Mouse (Mus musculus) stomach, embryonic 14.5 days (tissue): ENCODE measurements around the gene Zfp628. TPM values are rescaled to one million over a fixed set of nuclear protein-coding genes. Genes with fewer than 3 reads are reported as not detected.

Experiments
- ATAC-seq: fragments of 200-750 bp; cut with Nextera tagmentation; 2 replicates; pipeline ENCODE4 v1.8.0; 2017; ENCODE audit warnings: low read depth, moderate TSS enrichment; ENCODE audit not compliant: insufficient number of reproducible peaks, insufficient read depth, low FRiP score
- H3K27ac ChIP-seq: fragments of 300-500 bp; sonication (generic); 2 replicates; pipeline ENCODE4 v1.5.1; 2014; ENCODE audit warnings: mild to moderate bottlenecking, low read length, moderate library complexity, mixed read lengths
- H3K27me3 ChIP-seq: fragments of 300-500 bp; sonication (generic); 2 replicates; pipeline ENCODE4 v1.6.1; 2014; ENCODE audit warnings: low read length, control low read depth, mixed read lengths; ENCODE audit not compliant: control insufficient read depth, insufficient read depth
- H3K36me3 ChIP-seq: fragments of 300-500 bp; sonication (generic); 2 replicates; pipeline ENCODE4 v1.6.1; 2014; ENCODE audit warnings: mild to moderate bottlenecking, control low read depth, low read length, moderate library complexity, mixed read lengths; ENCODE audit not compliant: control insufficient read depth, insufficient read depth
- H3K4me1 ChIP-seq: fragments of 300-500 bp; sonication (generic); 2 replicates; pipeline ENCODE4 v1.6.1; 2014; ENCODE audit warnings: low read length, control low read depth, mixed read lengths; ENCODE audit not compliant: control insufficient read depth, insufficient read depth
- H3K4me2 ChIP-seq: fragments of 300-500 bp; sonication (generic); replicated peaks from 2 replicates; pipeline ENCODE4 v1.6.1; 2014; ENCODE audit warnings: low read depth, low read length, control low read depth
- H3K4me3 ChIP-seq: fragments of 300-500 bp; sonication (generic); 2 replicates; pipeline ENCODE4 v1.5.1; 2014; ENCODE audit warnings: low read depth, low read length, control low read depth
- H3K9ac ChIP-seq: fragments of 300-500 bp; sonication (generic); replicated peaks from 2 replicates; pipeline ENCODE4 v1.6.1; 2014; ENCODE audit warnings: low read depth, mild to moderate bottlenecking, control low read depth, low read length, moderate library complexity, mixed read lengths
- H3K9me3 ChIP-seq: fragments of 300-500 bp; sonication (generic); 2 replicates; pipeline ENCODE4 v1.6.1; 2016; ENCODE audit warnings: low read depth, low read length, control low read depth; ENCODE audit not compliant: control insufficient read depth
- WGBS: fragments of 180-500 bp; shearing (Covaris S2); extraction: QIAGEN DNeasy Blood & Tissue Kit; methylation state at CpG from one replicate; pipeline ENCODE4 v1.1.7; 2014; 5-methylcytosine and 5-hydroxymethylcytosine counted together
- polyA plus RNA-seq: library from polyadenylated mRNA; unstranded; fragments of >200 nt; fragmentation: Nextera tagmentation; extraction: Ambion mirVana; gene quantifications from 2 replicates; pipeline ENCODE4 v1.2.1, GENCODE M21; 2014

Gene Zfp628
- polyA plus RNA-seq, 1 experiment from 2014 or later = 4.5 TPM

- no peak for ATAC-seq
- H3K9ac ChIP-seq = no peak overlapping the region
Measured at GRCm38 (mm10) chr7:4920976-4921823, 6.2 kb downstream of the Zfp628 start.

DNA sequence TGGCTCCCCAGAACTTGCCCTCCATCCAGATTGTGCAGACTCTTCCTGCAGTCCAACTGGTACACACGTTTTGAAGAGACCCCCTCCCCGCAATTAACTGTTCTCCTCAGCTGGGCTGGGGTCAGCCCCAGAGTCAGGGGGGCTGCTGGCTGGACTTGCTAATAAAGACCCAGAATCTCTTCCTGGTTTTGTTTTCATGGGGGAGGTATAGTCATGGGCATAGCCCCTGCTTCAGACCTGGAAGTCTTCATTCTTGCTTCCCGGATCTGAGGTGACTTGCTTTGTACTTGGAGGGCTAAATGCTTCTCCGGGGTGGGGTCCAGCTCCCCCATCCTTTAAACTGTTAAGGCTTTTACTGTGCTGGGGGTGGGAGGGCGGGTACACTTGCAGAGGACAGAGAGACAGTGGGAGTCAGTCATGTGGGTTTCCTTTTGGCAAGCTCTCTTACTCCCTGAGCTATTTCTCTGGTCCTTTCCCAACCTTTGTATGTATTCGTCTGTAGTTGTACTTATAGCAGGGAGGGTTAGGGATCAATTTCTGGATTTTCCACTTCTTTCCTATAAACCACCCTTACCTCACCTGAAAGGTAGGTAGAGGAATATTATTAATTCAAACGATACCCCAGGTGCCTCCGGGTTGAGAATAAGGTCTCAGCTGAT, 6.9 kb downstream of the Zfp628 start, which contains the start of gene Nat14:
Gene Nat14 (plus strand): TSS at position 205 of the 659 bp plus-strand sequence.
- Histone ChIP-seq H3K4me2 (peak within 1 kb of the TSS; percentile 66), H3K9ac (no peak within 1 kb of the TSS; the same call in 1 of the 2 replicates), H3K27ac (peak within 1 kb of the TSS; percentile 64), H3K36me3 (peaks cover 28% of the 10 kb centered on the region), H3K4me1 (peaks cover 47% of the 10 kb centered on the region), H3K9me3 (no peaks in the 10 kb centered on the region), H3K27me3 (no peaks in the 10 kb centered on the region), H3K4me3 (peak within 1 kb of the TSS; percentile 25)
- WGBS = 31% methylated on average over 8 of the region's 8 CpGs
- no peak for ATAC-seq

More at GRCm38 (mm10) chr7:4920976-4921823, 6.2 kb downstream of the Zfp628 start:
- 67% methylated on average over 23 of the region's 23 CpGs for WGBS
- no peak overlapping the region for H3K4me3 ChIP-seq
- 0 out of 2 replicates have a peak overlapping the region, but pooled peaks have one; percentile 2 for H3K27ac ChIP-seq
- H3K36me3 ChIP-seq = peaks cover 28% of the 10 kb centered on the region
- H3K9me3 ChIP-seq = no peaks in the 10 kb centered on the region
- H3K4me1 ChIP-seq = peaks cover 45% of the 10 kb centered on the region
- H3K27me3 ChIP-seq = no peaks in the 10 kb centered on the region
- no peak overlapping the region for H3K4me2 ChIP-seq

DNA sequence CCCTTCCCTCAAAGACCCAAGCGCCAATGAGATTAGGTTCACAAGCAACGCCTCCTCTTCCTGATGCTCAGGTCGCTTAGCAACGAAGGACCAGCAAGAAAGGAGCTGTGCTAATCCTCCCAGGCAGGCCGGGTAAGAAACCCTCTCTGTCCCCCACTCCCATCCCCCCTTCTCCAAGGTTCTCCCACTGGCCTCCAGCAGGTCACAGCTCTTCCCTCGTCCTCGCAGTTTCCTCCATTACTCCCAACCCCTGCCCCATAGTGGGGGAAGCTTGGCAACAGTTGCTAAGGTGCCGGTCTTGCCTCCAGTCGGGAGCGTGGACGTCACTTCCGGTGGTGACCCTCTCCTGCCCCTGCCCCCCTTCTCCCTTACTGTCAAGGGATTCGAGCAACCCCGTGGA, 7.5 kb downstream of the Zfp628 start:
- Histone ChIP-seq H3K4me3 (peak overlapping the region; percentile 25), H3K4me1 (peaks cover 47% of the 10 kb centered on the region), H3K27me3 (no peaks in the 10 kb centered on the region), H3K9me3 (no peaks in the 10 kb centered on the region), H3K4me2 (peak overlapping the region; percentile 66), H3K9ac (no peak overlapping the region; the same call in 1 of the 2 replicates), H3K27ac (peak overlapping the region; percentile 64), H3K36me3 (peaks cover 28% of the 10 kb centered on the region)
- ATAC-seq = peak; percentile 23; the same call in 1 of the 2 replicates
- under 1% methylated on average over 14 of the region's 14 CpGs for WGBS

GRCm38 (mm10) chr7:4922931-4923565, 8.0 kb downstream of the Zfp628 start:
- H3K36me3 ChIP-seq = peaks cover 28% of the 10 kb centered on the region
- H3K9me3 ChIP-seq = no peaks in the 10 kb centered on the region
- WGBS = 2% methylated on average over 14 of the region's 14 CpGs
- H3K4me1 ChIP-seq = peaks cover 51% of the 10 kb centered on the region
- 0 out of 2 replicates have a peak, but pooled peaks have one; percentile 0 for ATAC-seq
- H3K27ac ChIP-seq = peak overlapping the region; percentile 90; the same call in 1 of the 2 replicates
- H3K4me3 ChIP-seq = peak overlapping the region; percentile 25
- H3K27me3 ChIP-seq = no peaks in the 10 kb centered on the region
- H3K9ac ChIP-seq = peak overlapping the region; percentile 10; the same call in 1 of the 2 replicates
- H3K4me2 ChIP-seq = peak overlapping the region; percentile 66

DNA sequence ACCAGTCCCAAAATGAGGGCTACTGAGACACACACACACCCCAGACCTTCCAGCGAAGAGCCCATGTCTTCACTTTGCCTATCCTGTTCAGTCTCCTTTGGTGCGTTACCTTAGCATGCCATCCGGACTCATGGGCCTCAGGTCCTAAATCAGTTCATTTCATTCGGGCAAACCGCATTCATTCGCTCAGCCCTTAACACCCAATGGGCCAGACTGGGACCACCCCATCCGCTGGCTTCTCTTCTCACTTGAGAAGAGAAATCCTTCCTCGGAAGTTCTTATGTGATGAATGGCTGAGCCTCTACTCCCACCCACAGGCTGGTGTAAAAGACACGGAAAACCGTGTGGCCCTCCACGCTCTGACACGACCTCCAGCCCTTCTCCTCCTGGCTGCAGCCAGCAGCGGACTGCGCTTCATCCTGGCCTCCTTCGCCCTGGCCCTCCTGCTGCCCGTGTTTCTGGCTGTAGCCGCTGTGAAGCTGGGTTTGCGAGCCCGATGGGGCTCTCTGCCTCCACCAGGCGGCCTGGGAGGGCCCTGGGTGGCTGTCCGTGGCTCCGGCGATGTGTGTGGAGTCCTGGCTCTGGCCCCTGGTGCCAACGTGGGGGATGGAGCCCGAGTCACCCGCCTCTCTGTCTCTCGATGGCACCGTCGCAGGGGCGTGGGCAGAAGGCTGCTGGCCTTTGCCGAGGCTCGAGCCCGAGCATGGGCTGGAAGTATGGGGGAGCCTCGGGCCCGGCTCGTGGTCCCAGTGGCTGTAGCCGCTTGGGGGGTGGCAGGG, 8.8 kb downstream of the Zfp628 start:
- WGBS = 5% methylated on average over 37 of the region's 37 CpGs
- peak overlapping the region; percentile 66 for H3K4me2 ChIP-seq
- no peaks in the 10 kb centered on the region for H3K27me3 ChIP-seq
- peak overlapping the region; percentile 10; the same call in 1 of the 2 replicates for H3K9ac ChIP-seq
- H3K9me3 ChIP-seq = no peaks in the 10 kb centered on the region
- peaks cover 52% of the 10 kb centered on the region for H3K4me1 ChIP-seq
- peak overlapping the region; percentile 25; the same call in 1 of the 2 replicates for H3K4me3 ChIP-seq
- H3K36me3 ChIP-seq = peaks cover 27% of the 10 kb centered on the region
- no peak for ATAC-seq
- peak overlapping the region; percentile 90 for H3K27ac ChIP-seq

DNA sequence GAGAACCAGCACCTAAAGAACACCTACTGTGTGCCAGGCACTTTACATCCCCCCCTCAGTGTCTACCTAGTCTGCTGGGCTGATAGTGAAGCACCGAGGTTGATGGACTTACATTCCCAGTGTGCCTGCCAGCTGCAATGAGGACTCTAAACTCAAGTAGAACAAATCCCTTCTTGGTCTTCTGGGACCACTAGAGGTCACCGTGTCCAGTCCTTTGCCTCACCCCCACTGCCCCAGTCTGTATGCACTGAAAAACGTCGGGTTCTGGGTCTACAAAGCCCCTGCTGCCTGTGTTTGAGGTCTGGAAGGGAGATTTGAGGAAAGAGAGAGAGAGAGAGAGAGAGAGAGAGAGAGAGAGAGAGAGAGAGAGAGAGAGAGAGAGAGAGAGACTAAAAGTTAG, 9.5 kb downstream of the Zfp628 start:
- ATAC-seq = no peak
- peak overlapping the region; percentile 90 for H3K27ac ChIP-seq
- peak overlapping the region; percentile 66 for H3K4me2 ChIP-seq
- H3K27me3 ChIP-seq = no peaks in the 10 kb centered on the region
- WGBS = 0% methylated on average over 4 of the region's 4 CpGs
- H3K4me1 ChIP-seq = peaks cover 52% of the 10 kb centered on the region
- no peaks in the 10 kb centered on the region for H3K9me3 ChIP-seq
- H3K4me3 ChIP-seq = peak overlapping the region; percentile 25; the same call in 1 of the 2 replicates
- peaks cover 20% of the 10 kb centered on the region for H3K36me3 ChIP-seq
- no peak overlapping the region for H3K9ac ChIP-seq

DNA sequence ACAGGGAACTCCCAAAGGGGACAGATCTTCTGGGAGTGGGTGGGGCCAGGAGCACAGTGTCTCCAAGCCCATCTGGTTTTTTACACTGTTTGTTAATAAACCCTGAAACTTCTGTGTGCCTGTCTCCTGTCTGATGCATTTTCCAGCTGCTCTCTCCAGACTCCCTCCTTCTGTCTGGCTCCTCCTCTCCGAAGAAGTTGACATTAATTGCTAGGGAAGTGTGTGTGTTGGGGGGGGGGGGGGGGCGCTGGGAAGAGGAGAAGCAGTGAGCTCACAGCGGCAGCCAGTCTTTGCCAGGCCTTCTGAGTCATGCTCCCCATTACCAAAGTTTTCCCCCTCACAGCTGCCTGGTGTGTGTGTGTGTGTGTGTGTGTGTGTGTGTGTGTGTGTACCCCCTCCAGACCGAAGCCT, 9.9 kb downstream of the Zfp628 start:
- no peak overlapping the region for H3K4me3 ChIP-seq
- peaks cover 16% of the 10 kb centered on the region for H3K36me3 ChIP-seq
- no peaks in the 10 kb centered on the region for H3K9me3 ChIP-seq
- WGBS = 0% methylated on average over 3 of the region's 4 CpGs
- H3K4me2 ChIP-seq = peak overlapping the region; percentile 19; the same call in 1 of the 2 replicates
- peak overlapping the region; percentile 90 for H3K27ac ChIP-seq
- no peak overlapping the region for H3K9ac ChIP-seq
- no peaks in the 10 kb centered on the region for H3K27me3 ChIP-seq
- H3K4me1 ChIP-seq = peaks cover 52% of the 10 kb centered on the region
- ATAC-seq = peak; percentile 66
